Mouse (Mus musculus) hematopoietic stem cell, adult 5-6 weeks (primary cell): ENCODE measurements around the gene Rnf151. TPM values are rescaled to one million over a fixed set of nuclear protein-coding genes. Genes with fewer than 3 reads are reported as not detected.
A peak's percentile ranks its signal among the peaks of the same experiment; 100 is the strongest.
"Not testable (repeated sequence)": the region's sequence is repeated elsewhere in the genome, so short reads cannot be mapped to it uniquely, and the experiment has no call there.

Experiments used
- ATAC-seq, 2 experiments: fragments of 125-278 bp in 1 of 2; replicated peaks in 1 of 2; 2 replicates each; pipeline ENCODE4 v1.8.0; 2016 to 2017; ENCODE audit warnings: inconsistent platforms in 2 of 2, mild to moderate bottlenecking in 2 of 2, moderate number of reproducible peaks in 2 of 2, low read depth in 1 of 2, moderate TSS enrichment in 1 of 2; ENCODE audit not compliant: low FRiP score in 2 of 2, poor library complexity in 2 of 2, severe bottlenecking in 2 of 2, insufficient read depth in 1 of 2, low TSS enrichment in 1 of 2
- total RNA-seq: library from RNA; stranded (forward); fragments of 172-1452, 232-1000 nt; gene quantifications from 2 replicates; pipeline ENCODE4 v1.2.3, GENCODE M21; 2017

Gene Rnf151
- total RNA-seq, 1 experiment from 2014 or later: not detected

GRCm38 (mm10) chr17:24687599-24687998 lies 30.3 kb downstream of the Rnf151 start:
- ATAC-seq: no peak

GRCm38 (mm10) chr17:24687146-24687595 lies 30.7 kb downstream of the Rnf151 start:
- peak in 1 of 2 experiments; percentile 54; a peak in 2 of 4 replicates for ATAC-seq

DNA sequence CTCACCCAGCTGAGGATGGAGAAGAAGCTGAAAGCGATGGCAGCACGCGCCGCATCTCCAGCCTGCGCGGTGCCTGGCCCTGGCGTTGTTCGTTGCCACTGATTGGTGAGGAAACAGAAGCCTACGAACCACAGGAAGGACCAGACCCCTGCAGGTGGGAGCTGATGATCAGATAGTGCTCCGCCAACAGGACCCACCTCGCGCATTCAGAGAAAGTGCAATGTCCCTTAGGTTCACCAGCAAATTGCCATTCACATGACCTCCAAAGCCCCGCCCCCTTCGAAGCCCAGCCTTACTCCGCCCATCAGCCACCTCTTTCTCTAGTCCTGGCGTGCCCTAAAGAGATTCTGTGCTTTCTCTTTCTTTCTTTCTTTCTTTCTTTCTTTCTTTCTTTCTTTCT lies 31.3 kb downstream of the Rnf151 start:
- ATAC-seq: peak; percentile 56 to 75; a peak in 3 of 4 replicates

GRCm38 (mm10) chr17:24677500-24678080 lies 40.3 kb downstream of the Rnf151 start:
- ATAC-seq: no peak

DNA sequence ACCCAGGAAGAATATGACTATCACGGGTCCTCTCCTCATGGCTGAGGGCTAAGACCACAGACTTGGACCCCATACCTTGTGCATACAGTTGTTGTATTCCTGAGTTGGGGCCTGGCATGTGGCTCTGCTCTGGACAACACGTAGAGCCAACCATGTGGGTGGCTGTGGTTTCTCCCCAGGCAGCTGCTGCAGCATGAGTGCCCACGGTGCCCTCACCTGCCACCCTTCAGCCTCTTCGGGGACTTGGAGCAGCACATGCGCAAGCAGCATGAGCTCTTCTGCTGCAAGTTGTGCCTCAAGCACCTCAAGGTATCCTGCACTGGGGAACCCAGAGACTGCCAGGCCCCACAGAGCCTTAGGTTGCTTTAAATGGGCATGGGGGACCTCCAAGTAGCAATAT lies 41.0 kb downstream of the Rnf151 start:
- no peak for ATAC-seq

GRCm38 (mm10) chr17:24676187-24676586 lies 41.7 kb downstream of the Rnf151 start:
- ATAC-seq: peak; percentile 46 to 78; a peak in 3 of 4 replicates

DNA sequence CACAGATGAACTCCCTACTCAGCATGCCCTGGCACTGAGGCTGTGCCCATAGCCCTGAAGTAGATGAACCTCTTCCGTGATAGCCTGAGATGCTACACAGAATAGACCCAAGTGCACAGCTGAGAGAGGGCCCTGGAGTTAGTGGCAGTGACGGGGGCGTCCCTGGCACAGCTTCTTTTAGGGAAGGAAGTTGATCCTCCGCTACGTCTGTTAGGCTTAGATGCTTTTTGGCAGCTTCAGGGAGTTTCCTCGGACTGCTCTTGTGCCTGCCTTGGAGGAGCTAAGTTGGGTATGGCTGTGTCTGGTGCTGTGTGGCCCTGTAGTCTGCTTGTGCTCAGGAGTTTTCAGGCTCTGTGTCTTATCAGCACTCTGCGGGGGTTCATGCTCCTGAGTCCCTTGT lies 43.6 kb downstream of the Rnf151 start:
- 0 out of 4 replicates have a peak, but pooled peaks have one; percentile 14 to 25 for ATAC-seq

- no peak for ATAC-seq
Measured at GRCm38 (mm10) chr17:24672141-24672540, 45.7 kb downstream of the Rnf151 start.

DNA sequence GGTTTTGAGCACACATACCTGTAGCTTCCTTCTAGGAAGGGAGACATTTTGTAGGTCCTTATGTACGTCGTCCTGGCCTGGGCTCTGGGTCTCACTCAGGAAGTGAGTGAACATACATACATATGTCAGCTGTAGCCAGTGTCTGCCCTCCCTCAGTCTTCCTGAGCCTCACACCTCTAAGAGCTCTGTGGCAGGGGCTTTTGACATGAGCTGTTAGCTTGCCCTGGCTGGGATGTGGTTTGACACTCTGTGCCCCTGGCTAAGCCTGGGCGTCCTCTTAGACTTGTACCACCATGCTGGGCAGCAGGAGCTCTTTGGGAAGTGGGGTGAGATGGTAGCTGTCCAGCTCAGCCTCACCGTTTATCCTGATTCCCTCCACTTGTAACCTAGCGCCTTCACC lies 46.5 kb downstream of the Rnf151 start:
- no peak for ATAC-seq

DNA sequence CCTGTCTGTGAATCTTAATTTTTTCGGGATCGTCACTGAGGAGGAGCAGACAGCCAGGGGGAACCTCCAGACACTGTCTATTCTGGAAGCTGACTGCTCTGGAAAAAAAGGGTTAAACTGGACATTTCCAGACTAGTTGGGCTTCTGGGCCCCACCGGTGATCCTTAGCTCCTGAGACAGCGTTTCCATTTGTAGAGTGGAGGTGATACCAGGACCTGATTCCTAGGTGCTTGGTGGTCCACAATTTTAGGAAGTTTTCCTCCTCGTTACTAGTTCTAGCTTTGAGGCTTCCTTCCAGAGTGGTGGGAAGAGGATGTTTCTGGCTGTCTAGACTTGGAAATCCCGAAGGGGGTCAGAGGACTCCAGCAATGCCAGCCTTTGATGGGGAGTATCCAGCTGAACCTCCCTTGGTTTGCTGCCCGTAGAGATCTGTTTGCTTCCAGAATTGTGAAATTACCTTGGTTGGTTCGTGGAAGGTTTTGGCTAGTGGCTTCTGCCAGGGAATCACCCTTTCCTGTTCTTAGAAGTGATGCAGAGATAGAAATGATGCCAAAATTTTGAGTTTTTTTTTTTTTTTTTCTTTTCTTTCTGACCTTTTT lies 47.5 kb downstream of the Rnf151 start:
- no peak for ATAC-seq

DNA sequence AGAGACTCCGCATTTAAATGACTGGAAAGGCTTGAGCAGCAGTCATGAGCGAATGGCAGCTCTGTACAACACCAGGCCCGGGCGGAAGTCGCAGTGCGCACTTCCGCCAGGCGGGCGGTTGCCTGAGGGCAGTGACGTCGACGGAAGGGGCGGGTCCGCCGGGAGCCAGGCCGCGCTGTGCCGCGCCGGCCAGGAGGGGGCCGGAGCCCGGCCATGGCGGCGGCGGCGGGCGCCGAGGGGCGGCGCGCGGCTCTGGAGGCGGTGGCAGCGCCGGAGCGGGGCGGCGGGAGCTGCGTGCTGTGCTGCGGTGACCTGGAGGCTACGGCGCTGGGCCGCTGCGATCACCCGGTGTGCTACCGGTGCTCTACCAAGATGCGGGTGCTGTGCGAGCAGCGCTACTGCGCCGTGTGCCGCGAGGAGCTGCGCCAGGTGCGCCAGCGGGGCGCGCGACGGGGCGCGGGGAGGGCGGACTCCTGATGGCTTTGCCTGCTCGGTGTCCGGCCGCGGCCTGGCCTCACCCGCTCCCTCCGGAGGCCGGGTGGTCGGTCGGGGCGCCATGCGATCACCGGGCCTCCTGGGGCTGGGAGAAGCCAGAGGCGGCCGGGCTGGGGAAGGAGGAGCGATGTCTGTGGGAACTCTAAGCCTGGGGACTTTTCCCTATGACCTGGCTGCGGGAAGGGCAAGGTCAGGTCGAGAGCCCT lies 48.2 kb downstream of the Rnf151 start, which contains the start of gene Zfp598:
TSS of gene Zfp598 (plus strand) at position 143 of the 701 bp plus-strand sequence.
- ATAC-seq: peak; percentile 94 to 96

DNA sequence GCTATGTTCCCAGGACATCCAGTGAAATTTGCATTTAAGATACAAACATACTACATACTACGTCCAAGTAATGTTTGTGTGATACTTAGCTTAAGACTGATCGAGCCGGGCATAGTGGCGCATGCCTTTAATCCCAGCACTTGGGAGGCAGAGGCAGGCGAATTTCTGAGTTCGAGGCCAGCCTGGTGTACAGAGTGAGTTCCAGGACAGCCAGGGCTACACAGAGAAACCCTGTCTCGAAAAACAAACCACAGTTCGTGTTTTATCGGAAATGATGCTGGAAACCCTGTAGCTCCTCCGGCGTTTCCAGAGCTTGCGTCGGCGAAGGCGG lies 48.7 kb downstream of the Rnf151 start:
- not testable (repeated sequence) for ATAC-seq

DNA sequence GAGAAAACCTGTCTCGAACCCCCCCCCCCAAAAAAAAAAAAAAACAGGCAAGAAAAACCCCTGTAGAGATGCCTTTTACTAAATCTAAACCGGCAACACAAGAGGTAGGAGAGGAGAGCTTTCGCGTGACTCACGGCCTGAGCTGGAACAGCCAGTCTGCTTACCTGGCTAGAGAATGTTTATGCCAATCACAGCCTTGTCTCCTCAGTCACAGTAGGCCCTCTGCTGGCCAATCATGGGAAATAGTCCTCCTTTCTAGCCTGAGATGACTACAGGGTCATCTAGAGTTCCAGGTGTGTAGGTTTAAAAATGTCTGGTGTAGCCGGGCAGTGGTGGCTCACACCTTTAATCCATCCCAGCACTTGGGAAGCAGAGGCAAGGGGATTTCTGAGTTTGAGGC lies 50.4 kb downstream of the Rnf151 start:
- ATAC-seq: peak; percentile 38 to 61; a peak in 3 of 4 replicates

DNA sequence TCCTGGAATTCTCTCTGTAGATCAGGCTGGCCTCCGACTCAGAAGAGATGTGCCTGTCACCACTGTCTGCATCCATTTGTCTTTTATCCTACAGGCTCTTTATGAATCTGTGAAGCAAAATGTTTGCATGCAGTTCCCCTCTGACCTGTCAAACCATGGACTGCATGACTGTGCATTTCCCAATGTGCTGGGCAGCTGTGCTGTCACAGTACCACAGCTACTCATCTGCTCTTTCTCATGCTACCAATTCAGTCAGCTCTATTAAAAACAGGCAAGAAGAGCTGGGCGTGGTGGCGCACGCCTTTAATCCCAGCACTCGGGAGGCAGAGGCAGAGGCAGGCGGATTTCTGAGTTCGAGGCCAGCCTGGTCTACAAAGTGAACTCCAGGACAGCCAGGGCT lies 50.9 kb downstream of the Rnf151 start:
- ATAC-seq: not testable (repeated sequence)

Other genes starting within 250 kb of the Rnf151 start
- 12.1 and 22.6 TPM in 2 replicates for gene E4f1, start 247.8 kb downstream of the Rnf151 start, total RNA-seq
- gene Pgp, start 247.7 kb downstream of the Rnf151 start, total RNA-seq: 12.9 and 13.3 TPM in 2 replicates
- 1.2 TPM in 1 of 2 replicates, not detected in the other for gene Bricd5, start 244.2 kb downstream of the Rnf151 start, total RNA-seq
- 9.2 and 31.8 TPM in 2 replicates for gene Mlst8, start 239.0 kb downstream of the Rnf151 start, total RNA-seq
- not detected in 2 replicates for gene Caskin1, start 229.5 kb downstream of the Rnf151 start, total RNA-seq
- gene Traf7, start 190.1 kb downstream of the Rnf151 start, total RNA-seq: 72.9 and 85.6 TPM in 2 replicates
- gene Rab26, start 183.9 kb downstream of the Rnf151 start, total RNA-seq: 1.4 TPM in 1 of 2 replicates, not detected in the other
- 13.3 and 17.9 TPM in 2 replicates for gene Pkd1, start 168.2 kb downstream of the Rnf151 start, total RNA-seq
- 25.1 and 59.3 TPM in 2 replicates for gene Tsc2, start 85.4 kb downstream of the Rnf151 start, total RNA-seq
- gene Nthl1, start 85.4 kb downstream of the Rnf151 start, total RNA-seq: 11.1 and 14.5 TPM in 2 replicates
- 2.2 and 4.7 TPM in 2 replicates for gene Slc9a3r2, start 67.7 kb downstream of the Rnf151 start, total RNA-seq
- gene Npw, start 59.6 kb downstream of the Rnf151 start, total RNA-seq: not detected in 2 replicates
- 19.7 and 22.8 TPM in 2 replicates for gene Zfp598, start 48.4 kb downstream of the Rnf151 start, total RNA-seq
- 0.25 TPM in 1 of 2 replicates, not detected in the other for gene Syngr3, start 28.1 kb downstream of the Rnf151 start, total RNA-seq
- 29.3 and 45.5 TPM in 2 replicates for gene Gfer, start 21.9 kb downstream of the Rnf151 start, total RNA-seq
- gene Noxo1, start 21.8 kb downstream of the Rnf151 start, total RNA-seq: 1.2 and 2.8 TPM in 2 replicates
- gene Tbl3, start 10.4 kb downstream of the Rnf151 start, total RNA-seq: 24.0 and 29.7 TPM in 2 replicates
- gene Rps2, start 53 bp upstream of the Rnf151 start, total RNA-seq: 1,140 and 1,689 TPM in 2 replicates
- 164 and 207 TPM in 2 replicates for gene Ndufb10, start 6.4 kb upstream of the Rnf151 start, total RNA-seq
- gene Rpl3l, start 9.8 kb upstream of the Rnf151 start, total RNA-seq: not detected in 2 replicates
- 33.6 and 69.4 TPM in 2 replicates for gene Msrb1, start 18.6 kb upstream of the Rnf151 start, total RNA-seq
- gene Hs3st6, start 34.9 kb upstream of the Rnf151 start, total RNA-seq: not detected in 2 replicates
- gene Meiob, start 86.2 kb upstream of the Rnf151 start, total RNA-seq: 0.44 TPM in 1 of 2 replicates, not detected in the other
- gene Hagh, start 122.1 kb upstream of the Rnf151 start, total RNA-seq: 24.5 and 24.6 TPM in 2 replicates
- gene Fahd1, start 132.3 kb upstream of the Rnf151 start, total RNA-seq: 15.0 and 19.6 TPM in 2 replicates
- gene Igfals, start 147.9 kb upstream of the Rnf151 start, total RNA-seq: not detected in 2 replicates
- gene Nubp2, start 168.3 kb upstream of the Rnf151 start, total RNA-seq: 27.9 and 33.1 TPM in 2 replicates
- 6.0 and 12.9 TPM in 2 replicates for gene Spsb3, start 168.6 kb upstream of the Rnf151 start, total RNA-seq
- gene Eme2, start 177.0 kb upstream of the Rnf151 start, total RNA-seq: 13.7 and 27.3 TPM in 2 replicates
- 23.1 and 25.8 TPM in 2 replicates for gene Mrps34, start 177.1 kb upstream of the Rnf151 start, total RNA-seq
- 22.5 and 44.1 TPM in 2 replicates for gene Nme3, start 178.4 kb upstream of the Rnf151 start, total RNA-seq
- 32.8 and 48.7 TPM in 2 replicates for gene Mapk8ip3, start 218.9 kb upstream of the Rnf151 start, total RNA-seq
- 71.0 and 108 TPM in 2 replicates for gene Jpt2, start 242.6 kb upstream of the Rnf151 start, total RNA-seq